Mouse (Mus musculus) midbrain, postnatal 0 days (tissue): ENCODE data around the gene Men1. TPM values are rescaled to one million over a fixed set of nuclear protein-coding genes. Genes with fewer than 3 reads are reported as not detected.
A peak's percentile ranks its signal among the peaks of the same experiment; 100 is the strongest.

ENCODE experiments used
- ATAC-seq: fragments of 200-750 bp; cut with Nextera tagmentation; 2 replicates; pipeline ENCODE4 v1.8.0; 2017; ENCODE audit warnings: moderate number of reproducible peaks, mild to moderate bottlenecking, moderate TSS enrichment, moderate library complexity; ENCODE audit not compliant: low FRiP score
- DNase-seq: peaks from one replicate; pipeline ENCODE4 v3.0.0-alpha.2; 2015; ENCODE audit warnings: low spot score
- H3K27ac ChIP-seq: fragments of 300-500 bp; sonication (generic); 2 replicates; pipeline ENCODE4 v1.5.1; 2014; ENCODE audit warnings: low read depth, mild to moderate bottlenecking, low read length, mixed read lengths
- H3K27me3 ChIP-seq: fragments of 300-500 bp; sonication (generic); 2 replicates; pipeline ENCODE4 v1.6.1; 2014; ENCODE audit warnings: low read length, control low read depth, mixed read lengths; ENCODE audit not compliant: insufficient read depth
- H3K36me3 ChIP-seq: fragments of 300-500 bp; sonication (generic); 2 replicates; pipeline ENCODE4 v1.6.1; 2014; ENCODE audit warnings: low read length, control low read depth, mixed read lengths; ENCODE audit not compliant: insufficient read depth
- H3K4me1 ChIP-seq: fragments of 300-500 bp; sonication (generic); 2 replicates; pipeline ENCODE4 v1.6.1; 2014; ENCODE audit warnings: mild to moderate bottlenecking, control low read depth, antibody characterized with exemption, low read length, mixed read lengths; ENCODE audit not compliant: insufficient read depth
- H3K4me2 ChIP-seq: fragments of 300-500 bp; sonication (generic); 2 replicates; pipeline ENCODE4 v1.6.1; 2014; ENCODE audit warnings: low read depth, mild to moderate bottlenecking, low read length, mixed read lengths; ENCODE audit not compliant: poor library complexity, severe bottlenecking
- H3K4me3 ChIP-seq: fragments of 300-500 bp; sonication (generic); 2 replicates; pipeline ENCODE4 v1.5.1; 2014; ENCODE audit warnings: low read depth, mild to moderate bottlenecking, low read length, moderate library complexity
- H3K9ac ChIP-seq: fragments of 300-500 bp; sonication (generic); replicated peaks from 2 replicates; pipeline ENCODE4 v1.6.1; 2014; ENCODE audit warnings: mild to moderate bottlenecking, low read length, moderate library complexity, mixed read lengths; ENCODE audit not compliant: poor library complexity, severe bottlenecking
- H3K9me3 ChIP-seq: fragments of 300-500 bp; sonication (generic); 2 replicates; pipeline ENCODE4 v1.6.1; 2016; ENCODE audit warnings: low read length, control low read depth
- CTCF ChIP-seq: IDR thresholded peaks from 2 replicates; pipeline ENCODE4 v1.5.1; 2016; ENCODE audit warnings: antibody characterized with exemption, mild to moderate bottlenecking
- WGBS: fragments of 180-500 bp; shearing (Covaris S2); extraction: QIAGEN DNeasy Blood & Tissue Kit; methylation state at CpG from one replicate; pipeline ENCODE4 v1.1.7; 2014; 5-methylcytosine and 5-hydroxymethylcytosine counted together
- polyA plus RNA-seq: library from polyadenylated mRNA; unstranded; fragments of >200 nt; fragmentation: Nextera tagmentation; extraction: Ambion mirVana; gene quantifications from 2 replicates; pipeline ENCODE4 v1.2.1, GENCODE M21; 2015
- total RNA-seq: library from RNA; depleted of rRNA; stranded (reverse); fragments of >200 nt; gene quantifications from 2 replicates; pipeline ENCODE4 v1.2.3, GENCODE M21; 2014

The Men1 gene
- total and polyA plus RNA-seq, 2 experiments from 2014 or later = 56.8 to 85.6 TPM

- DNase-seq = no peak
- no peak overlapping the region for H3K9ac ChIP-seq
- H3K27me3 ChIP-seq = no peaks in the 10 kb centered on the region
- H3K36me3 ChIP-seq = peaks cover 16% of the 10 kb centered on the region; the same call in 1 of the 2 replicates
- H3K9me3 ChIP-seq = no peaks in the 10 kb centered on the region
- no peak overlapping the region for H3K4me2 ChIP-seq
- H3K4me3 ChIP-seq = no peak overlapping the region
- ATAC-seq = no peak
- no peak for TF ChIP-seq CTCF
- WGBS = 92% methylated on average over 12 of the region's 12 CpGs
- no peak overlapping the region for H3K27ac ChIP-seq
- no peaks in the 10 kb centered on the region for H3K4me1 ChIP-seq
Measured at GRCm38 (mm10) chr19:6318145-6318544, 16.6 kb upstream of the Men1 start.

- no peak for DNase-seq
- no peak overlapping the region for H3K27ac ChIP-seq
- no peaks in the 10 kb centered on the region for H3K4me1 ChIP-seq
- no peak overlapping the region for H3K9ac ChIP-seq
- H3K36me3 ChIP-seq = peaks cover 16% of the 10 kb centered on the region; the same call in 1 of the 2 replicates
- no peak for ATAC-seq
- no peaks in the 10 kb centered on the region for H3K27me3 ChIP-seq
- no peak overlapping the region for H3K4me3 ChIP-seq
- 85% methylated on average over 8 of the region's 8 CpGs for WGBS
- no peak for TF ChIP-seq CTCF
- H3K9me3 ChIP-seq = no peaks in the 10 kb centered on the region
- no peak overlapping the region for H3K4me2 ChIP-seq
Measured at GRCm38 (mm10) chr19:6321358-6321757, 13.4 kb upstream of the Men1 start.

GRCm38 (mm10) chr19:6321786-6322621, 12.8 kb upstream of the Men1 start:
- Histone ChIP-seq H3K27ac (no peak overlapping the region), H3K9me3 (no peaks in the 10 kb centered on the region), H3K4me3 (no peak overlapping the region), H3K4me2 (no peak overlapping the region), H3K27me3 (no peaks in the 10 kb centered on the region), H3K9ac (no peak overlapping the region), H3K4me1 (no peaks in the 10 kb centered on the region), H3K36me3 (peaks cover 13% of the 10 kb centered on the region; the same call in 1 of the 2 replicates)
- no peak for ATAC-seq
- no peak for DNase-seq
- TF ChIP-seq CTCF = no peak
- 88% methylated on average over 33 of the region's 33 CpGs for WGBS

GRCm38 (mm10) chr19:6324751-6325150, 10.0 kb upstream of the Men1 start:
- no peaks in the 10 kb centered on the region for H3K9me3 ChIP-seq
- H3K9ac ChIP-seq = no peak overlapping the region
- H3K36me3 ChIP-seq = peaks cover 6% of the 10 kb centered on the region; the same call in 1 of the 2 replicates
- 84% methylated on average over 9 of the region's 9 CpGs for WGBS
- no peaks in the 10 kb centered on the region for H3K27me3 ChIP-seq
- ATAC-seq (no peak), DNase-seq (no peak)
- no peak overlapping the region for H3K4me2 ChIP-seq
- H3K4me1 ChIP-seq = no peaks in the 10 kb centered on the region
- no peak overlapping the region for H3K4me3 ChIP-seq
- H3K27ac ChIP-seq = no peak overlapping the region
- TF ChIP-seq CTCF = no peak

- no peak for ATAC-seq
- Histone ChIP-seq H3K27ac (no peak overlapping the region), H3K9ac (no peak overlapping the region), H3K4me3 (no peak overlapping the region), H3K4me1 (peaks cover 6% of the 10 kb centered on the region; the same call in 1 of the 2 replicates), H3K27me3 (no peaks in the 10 kb centered on the region), H3K9me3 (no peaks in the 10 kb centered on the region), H3K4me2 (no peak overlapping the region), H3K36me3 (no peaks in the 10 kb centered on the region)
- no peak for TF ChIP-seq CTCF
- WGBS = 70% methylated on average over 5 of the region's 5 CpGs
- DNase-seq = no peak
Measured at GRCm38 (mm10) chr19:6331178-6331577, 3.6 kb upstream of the Men1 start.

- 20% methylated on average over 13 of the region's 13 CpGs for WGBS
- no peak for ATAC-seq
- no peak overlapping the region for H3K9ac ChIP-seq
Measured at GRCm38 (mm10) chr19:6331719-6332516, 2.9 kb upstream of the Men1 start.

More at GRCm38 (mm10) chr19:6331719-6332516, 2.9 kb upstream of the Men1 start:
- Histone ChIP-seq H3K4me2 (peak overlapping the region; percentile 36), H3K27ac (no peak overlapping the region), H3K9me3 (no peaks in the 10 kb centered on the region), H3K36me3 (no peaks in the 10 kb centered on the region; the same call in 1 of the 2 replicates), H3K4me3 (no peak overlapping the region), H3K27me3 (no peaks in the 10 kb centered on the region), H3K4me1 (peaks cover 13% of the 10 kb centered on the region)
- peak; percentile 84 for DNase-seq
- TF ChIP-seq CTCF = peak; percentile 96
